Mouse (Mus musculus) lung, embryonic 16.5 days (tissue): Measurements from ENCODE around the gene Sumf1. TPM values are rescaled to one million over a fixed set of nuclear protein-coding genes. Genes with fewer than 3 reads are reported as not detected.

Source experiments
- ATAC-seq: fragments of 200-750 bp; cut with Nextera tagmentation; 2 replicates; pipeline ENCODE4 v1.8.0; 2017; ENCODE audit warnings: low read depth, mild to moderate bottlenecking, moderate library complexity
- H3K27ac ChIP-seq: fragments of 300-500 bp; sonication (generic); 2 replicates; pipeline ENCODE4 v1.5.1; 2014; ENCODE audit warnings: mild to moderate bottlenecking, control low read depth, low read length
- H3K27me3 ChIP-seq: fragments of 300-500 bp; sonication (generic); 2 replicates; pipeline ENCODE4 v1.6.1; 2014; ENCODE audit warnings: low read depth, low read length, mixed read lengths; ENCODE audit not compliant: control insufficient read depth, insufficient read depth
- H3K36me3 ChIP-seq: fragments of 300-500 bp; sonication (generic); 2 replicates; pipeline ENCODE4 v1.6.1; 2014; ENCODE audit warnings: low read length; ENCODE audit not compliant: control insufficient read depth, insufficient read depth
- H3K4me1 ChIP-seq: fragments of 300-500 bp; sonication (generic); replicated peaks from 2 replicates; pipeline ENCODE4 v1.6.1; 2014; ENCODE audit warnings: low read length, mixed read lengths; ENCODE audit not compliant: control insufficient read depth, insufficient read depth
- H3K4me2 ChIP-seq: fragments of 300-500 bp; sonication (generic); 2 replicates; pipeline ENCODE4 v1.6.1; 2014; ENCODE audit warnings: low read depth, low read length, control low read depth
- H3K4me3 ChIP-seq: fragments of 300-500 bp; sonication (generic); 2 replicates; pipeline ENCODE4 v1.5.1; 2014; ENCODE audit warnings: mild to moderate bottlenecking, low read length, control low read depth
- H3K9ac ChIP-seq: fragments of 300-500 bp; sonication (generic); 2 replicates; pipeline ENCODE4 v1.6.1; 2014; ENCODE audit warnings: low read length, control low read depth
- H3K9me3 ChIP-seq: fragments of 300-500 bp; sonication (generic); 2 replicates; pipeline ENCODE4 v1.6.1; 2016; ENCODE audit warnings: low read length; ENCODE audit not compliant: control insufficient read depth
- WGBS: fragments of 180-500 bp; shearing (Covaris S2); extraction: QIAGEN DNeasy Blood & Tissue Kit; methylation state at CpG from one replicate; pipeline ENCODE4 v1.1.7; 2014; 5-methylcytosine and 5-hydroxymethylcytosine counted together
- polyA plus RNA-seq: library from polyadenylated mRNA; unstranded; fragments of >200 nt; fragmentation: Nextera tagmentation; extraction: Ambion mirVana; gene quantifications from 2 replicates; pipeline ENCODE4 v1.2.1, GENCODE M21; 2015

The Sumf1 gene
- polyA plus RNA-seq, 1 experiment from 2014 or later = 26.7 TPM

- no peaks in the 10 kb centered on the region for H3K9me3 ChIP-seq
- H3K4me3 ChIP-seq = no peak overlapping the region
- H3K4me2 ChIP-seq = no peak overlapping the region
- no peak overlapping the region for H3K27ac ChIP-seq
- 0 out of 2 replicates have a peak, but pooled peaks cover 3% of the 10 kb centered on the region for H3K4me1 ChIP-seq
- no peaks in the 10 kb centered on the region for H3K27me3 ChIP-seq
- H3K9ac ChIP-seq = no peak overlapping the region
- H3K36me3 ChIP-seq = no peaks in the 10 kb centered on the region
- no peak for ATAC-seq
- 86% methylated on average over 5 of the region's 5 CpGs for WGBS
Measured at GRCm38 (mm10) chr6:108164935-108165334, 20.4 kb downstream of the Sumf1 start.

DNA sequence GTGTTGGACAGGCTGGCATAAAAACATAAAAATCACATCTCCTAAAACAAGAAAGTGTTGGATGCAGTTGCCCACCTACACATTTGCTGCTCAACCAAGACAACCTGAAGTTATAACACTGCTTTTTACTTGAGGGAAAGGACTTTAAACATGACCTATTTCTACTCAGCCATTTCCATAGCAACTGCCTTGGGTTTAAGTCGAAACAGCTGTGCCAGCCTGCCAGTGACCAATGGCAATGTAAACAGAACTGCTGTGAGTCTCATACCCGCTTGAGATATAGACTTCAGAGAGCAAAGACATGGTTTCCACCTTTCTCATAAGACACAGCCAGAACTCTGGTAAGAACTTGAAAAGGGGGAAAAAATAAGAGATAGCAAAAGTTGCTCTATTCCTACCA, 24.8 kb downstream of the Sumf1 start:
- H3K9ac ChIP-seq = no peak overlapping the region
- peaks cover 6% of the 10 kb centered on the region for H3K4me1 ChIP-seq
- WGBS = 13% methylated on average over 2 of the region's 2 CpGs
- no peak for ATAC-seq
- H3K4me3 ChIP-seq = no peak overlapping the region
- no peaks in the 10 kb centered on the region for H3K9me3 ChIP-seq
- H3K4me2 ChIP-seq = no peak overlapping the region
- H3K27ac ChIP-seq = no peak overlapping the region
- H3K27me3 ChIP-seq = no peaks in the 10 kb centered on the region
- no peaks in the 10 kb centered on the region for H3K36me3 ChIP-seq

DNA sequence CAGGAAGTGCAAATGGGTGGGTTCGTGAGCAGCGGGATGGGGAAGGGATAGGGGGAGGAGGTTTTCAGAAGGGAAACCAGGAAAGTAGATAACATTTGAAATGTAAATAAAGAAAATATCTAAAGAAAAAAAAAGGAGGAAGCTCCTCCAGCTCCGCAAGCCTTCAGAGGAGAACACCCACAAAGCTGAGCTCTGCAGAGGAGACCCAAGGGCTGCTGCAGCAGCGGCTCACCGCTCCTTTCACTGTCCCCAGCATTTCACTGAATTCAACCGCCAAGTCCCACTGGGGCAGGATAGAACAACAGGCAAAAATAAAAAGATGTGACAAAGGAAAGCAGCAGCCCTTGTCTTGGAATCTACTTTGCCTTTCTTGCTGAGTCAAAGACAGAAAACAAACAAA, 28.5 kb downstream of the Sumf1 start:
- ATAC-seq = no peak
- Histone ChIP-seq H3K4me3 (no peak overlapping the region), H3K9ac (no peak overlapping the region), H3K9me3 (no peaks in the 10 kb centered on the region), H3K4me2 (no peak overlapping the region), H3K4me1 (peaks cover 6% of the 10 kb centered on the region), H3K27ac (0 out of 2 replicates have a peak overlapping the region, but pooled peaks have one; percentile 4), H3K27me3 (no peaks in the 10 kb centered on the region), H3K36me3 (no peaks in the 10 kb centered on the region)
- 37% methylated on average over 6 of the region's 6 CpGs for WGBS

GRCm38 (mm10) chr6:108154243-108154642, 31.1 kb downstream of the Sumf1 start:
- no peak overlapping the region for H3K4me2 ChIP-seq
- no peak for ATAC-seq
- H3K36me3 ChIP-seq = no peaks in the 10 kb centered on the region
- H3K9me3 ChIP-seq = no peaks in the 10 kb centered on the region
- H3K4me1 ChIP-seq = peaks cover 3% of the 10 kb centered on the region
- H3K27me3 ChIP-seq = no peaks in the 10 kb centered on the region
- no peak overlapping the region for H3K9ac ChIP-seq
- no peak overlapping the region for H3K27ac ChIP-seq
- H3K4me3 ChIP-seq = no peak overlapping the region
- WGBS = 95% methylated on average over 4 of the region's 4 CpGs

DNA sequence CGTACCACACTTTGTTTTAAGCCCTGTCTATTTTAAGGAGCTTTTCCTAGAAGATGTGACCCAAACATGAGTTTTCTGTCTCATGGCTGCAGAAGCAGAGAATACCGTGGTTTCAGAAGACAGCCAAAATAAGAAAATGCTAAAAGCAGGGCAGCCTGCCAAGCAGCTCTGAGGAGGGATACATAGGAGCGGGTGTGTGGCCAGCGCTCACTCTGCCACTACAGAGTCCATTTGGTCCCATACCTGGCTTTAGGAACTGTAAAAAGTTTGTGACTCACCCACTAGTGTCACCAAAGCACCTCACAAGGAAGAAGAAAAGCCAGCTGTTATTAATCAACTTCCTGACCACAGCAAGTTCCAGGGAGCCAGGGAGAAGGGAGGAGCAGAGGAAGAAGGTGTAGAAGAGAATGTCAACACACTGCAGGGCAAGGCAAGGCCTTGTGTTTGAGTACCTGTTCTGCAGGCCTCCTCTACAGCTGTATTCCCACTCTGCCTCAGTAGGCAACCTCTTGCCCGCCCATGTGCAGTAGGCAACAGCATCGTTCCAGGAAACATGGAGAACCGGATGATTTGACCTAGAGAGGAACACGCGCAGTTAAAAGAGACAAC, 32.6 kb downstream of the Sumf1 start:
- H3K36me3 ChIP-seq = no peaks in the 10 kb centered on the region
- no peak overlapping the region for H3K4me3 ChIP-seq
- H3K4me1 ChIP-seq = peaks cover 3% of the 10 kb centered on the region
- H3K9ac ChIP-seq = no peak overlapping the region
- 79% methylated on average over 9 of the region's 9 CpGs for WGBS
- H3K9me3 ChIP-seq = no peaks in the 10 kb centered on the region
- no peak overlapping the region for H3K4me2 ChIP-seq
- H3K27me3 ChIP-seq = no peaks in the 10 kb centered on the region
- H3K27ac ChIP-seq = no peak overlapping the region
- peak; percentile 57; the same call in 1 of the 2 replicates for ATAC-seq

- no peak overlapping the region for H3K27ac ChIP-seq
Measured at GRCm38 (mm10) chr6:108152081-108152480, 33.3 kb downstream of the Sumf1 start.

DNA sequence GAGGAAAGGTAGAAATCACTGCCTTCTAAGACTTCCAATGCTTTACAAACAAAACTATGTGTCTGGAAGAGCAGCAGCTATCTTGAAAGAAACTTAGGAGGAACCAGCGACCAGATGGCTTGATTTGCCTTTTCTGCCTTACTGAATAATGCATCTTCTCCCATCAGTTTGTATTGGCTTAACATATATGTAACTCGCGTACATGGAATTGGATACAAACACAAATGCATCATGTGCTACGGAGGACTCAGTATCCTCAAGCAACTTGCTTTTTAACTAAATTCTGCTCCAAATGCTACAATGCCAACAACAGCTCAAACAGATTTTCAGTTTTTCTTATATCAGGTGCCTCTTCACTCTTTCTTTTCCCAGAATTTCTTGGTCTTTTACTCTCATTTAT, 36.1 kb downstream of the Sumf1 start:
- Histone ChIP-seq H3K9me3 (no peaks in the 10 kb centered on the region), H3K4me2 (no peak overlapping the region), H3K27ac (no peak overlapping the region), H3K4me1 (no peaks in the 10 kb centered on the region), H3K36me3 (no peaks in the 10 kb centered on the region; the same call in 1 of the 2 replicates), H3K4me3 (no peak overlapping the region), H3K9ac (no peak overlapping the region), H3K27me3 (no peaks in the 10 kb centered on the region)
- ATAC-seq = no peak
- WGBS = 88% methylated on average over 4 of the region's 4 CpGs

More at GRCm38 (mm10) chr6:108152081-108152480, 33.3 kb downstream of the Sumf1 start:
- no peak overlapping the region for H3K4me2 ChIP-seq
- no peak; the same call in 1 of the 2 replicates for ATAC-seq
- H3K4me3 ChIP-seq = no peak overlapping the region
- no peak overlapping the region for H3K9ac ChIP-seq
- H3K27me3 ChIP-seq = no peaks in the 10 kb centered on the region
- 74% methylated on average over 6 of the region's 6 CpGs for WGBS
- H3K4me1 ChIP-seq = peaks cover 3% of the 10 kb centered on the region
- H3K36me3 ChIP-seq = no peaks in the 10 kb centered on the region; the same call in 1 of the 2 replicates
- no peaks in the 10 kb centered on the region for H3K9me3 ChIP-seq

DNA sequence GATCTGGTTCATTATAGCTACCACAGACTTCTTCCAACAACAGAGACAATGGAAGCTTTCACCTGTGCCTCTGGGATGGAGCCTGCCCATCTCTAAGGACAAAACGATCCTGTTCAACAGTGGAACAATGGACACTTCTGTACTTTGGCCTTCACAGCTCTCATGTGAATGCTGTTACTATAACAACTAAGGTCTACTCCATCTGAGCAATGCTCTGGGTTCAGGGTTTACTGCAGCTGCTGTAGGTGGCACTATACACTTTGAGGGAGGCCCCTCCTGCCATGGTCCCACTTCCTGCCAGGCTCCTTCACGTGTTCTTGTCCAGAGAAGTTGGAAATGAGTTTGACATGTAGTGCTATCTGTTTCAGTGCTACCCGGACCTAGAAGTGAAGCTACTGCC, 36.9 kb downstream of the Sumf1 start:
- no peak overlapping the region for H3K9ac ChIP-seq
- H3K4me1 ChIP-seq = no peaks in the 10 kb centered on the region
- no peaks in the 10 kb centered on the region for H3K9me3 ChIP-seq
- no peaks in the 10 kb centered on the region for H3K27me3 ChIP-seq
- no peak overlapping the region for H3K27ac ChIP-seq
- no peak overlapping the region for H3K4me2 ChIP-seq
- H3K4me3 ChIP-seq = no peak overlapping the region
- no peaks in the 10 kb centered on the region; the same call in 1 of the 2 replicates for H3K36me3 ChIP-seq
- WGBS = 45% methylated on average over 3 of the region's 3 CpGs
- ATAC-seq = no peak

- H3K4me3 ChIP-seq = no peak overlapping the region
- no peaks in the 10 kb centered on the region for H3K27me3 ChIP-seq
- no peak overlapping the region for H3K9ac ChIP-seq
- WGBS = 85% methylated on average over 4 of the region's 4 CpGs
- H3K27ac ChIP-seq = no peak overlapping the region
- no peaks in the 10 kb centered on the region for H3K4me1 ChIP-seq
- H3K4me2 ChIP-seq = no peak overlapping the region
- ATAC-seq = no peak
- H3K36me3 ChIP-seq = no peaks in the 10 kb centered on the region; the same call in 1 of the 2 replicates
- H3K9me3 ChIP-seq = no peaks in the 10 kb centered on the region
Measured at GRCm38 (mm10) chr6:108146637-108147036, 38.7 kb downstream of the Sumf1 start.
